Mouse (Mus musculus) CH12.LX (cell line): Measurements from ENCODE around the gene Zswim5. TPM values are rescaled to one million over a fixed set of nuclear protein-coding genes. Genes with fewer than 3 reads are reported as not detected.
A peak's percentile ranks its signal among the peaks of the same experiment; 100 is the strongest.

ENCODE experiments used
- DNase-seq: peaks from one replicate; pipeline ENCODE4 v3.0.0-alpha.2; 2013; ENCODE audit errors: extremely low read depth
- H3K27ac ChIP-seq: 2 replicates; pipeline ENCODE4 v1.5.1; 2012; ENCODE audit warnings: low read depth, mild to moderate bottlenecking, control low read depth, moderate library complexity; ENCODE audit not compliant: insufficient read depth
- H3K27me3 ChIP-seq: replicated peaks from 2 replicates; pipeline ENCODE3; 2012; ENCODE audit warnings: inconsistent platforms
- H3K36me3 ChIP-seq, 2 experiments: replicated peaks in 1 of 2; 2 replicates each; pipeline versions ENCODE3 to v1.6.1; 2012; ENCODE audit warnings: inconsistent platforms in 1 of 2, low read length in 1 of 2, mild to moderate bottlenecking in 1 of 2, mixed read lengths in 1 of 2, moderate library complexity in 1 of 2; ENCODE audit not compliant: control insufficient read depth in 1 of 2, insufficient read depth in 1 of 2
- H3K4me1 ChIP-seq, 2 experiments: 2 replicates each; pipeline ENCODE4 v1.6.1; 2012; ENCODE audit warnings: inconsistent platforms in 1 of 2, moderate library complexity in 1 of 2; ENCODE audit not compliant: insufficient read depth in 2 of 2, control insufficient read depth in 1 of 2
- H3K4me2 ChIP-seq: 2 replicates; pipeline ENCODE4 v1.6.1; 2012; ENCODE audit warnings: low read depth, mild to moderate bottlenecking, control low read depth; ENCODE audit not compliant: poor library complexity, insufficient read depth, severe bottlenecking
- H3K4me3 ChIP-seq, 3 experiments: fragments of 150-350 bp in 1 of 3; sonication (generic) in 1 of 3; replicated peaks in 1 of 3; 2 replicates each; pipeline versions ENCODE3 to v1.5.1; 2011 to 2012; ENCODE audit warnings: low read depth in 2 of 3, low read length in 2 of 3, mild to moderate bottlenecking in 2 of 3, moderate library complexity in 2 of 3, control low read depth in 1 of 3, improper control_type of control experiment in 1 of 3, inconsistent platforms in 1 of 3, mixed read lengths in 1 of 3; ENCODE audit not compliant: poor library complexity in 1 of 3
- H3K79me2 ChIP-seq: replicated peaks from 2 replicates; pipeline ENCODE4 v1.6.1; 2012; ENCODE audit warnings: mild to moderate bottlenecking, moderate library complexity; ENCODE audit not compliant: control insufficient read depth, poor library complexity, insufficient read depth, severe bottlenecking; ENCODE audit errors: extremely low read depth
- H3K9ac ChIP-seq: 2 replicates; pipeline ENCODE4 v1.6.1; 2012; ENCODE audit warnings: low read depth, mild to moderate bottlenecking, control low read depth, moderate library complexity; ENCODE audit not compliant: insufficient read depth
- H3K9me3 ChIP-seq: replicated peaks from 2 replicates; pipeline ENCODE3; 2012; ENCODE audit warnings: low read length, inconsistent platforms, mixed read lengths
- CHD2 ChIP-seq: IDR thresholded peaks from 2 replicates; pipeline ENCODE4 v1.6.1; 2011; ENCODE audit warnings: low read length, improper control_type of control experiment
- CTCF ChIP-seq, 2 experiments: IDR thresholded peaks in 1 of 2; conservative IDR thresholded peaks in 1 of 2; 2 replicates each; pipeline ENCODE4 v1.5.1; 2011 to 2012; ENCODE audit warnings: low read depth in 2 of 2, low read length in 2 of 2, improper control_type of control experiment in 1 of 2, inconsistent platforms in 1 of 2, mild to moderate bottlenecking in 1 of 2, moderate library complexity in 1 of 2
- ELF1 ChIP-seq: IDR thresholded peaks from 2 replicates; pipeline ENCODE4 v1.6.1; 2014; ENCODE audit warnings: low read depth, mild to moderate bottlenecking, inconsistent platforms, low read length, improper control_type of control experiment
- ETS1 ChIP-seq: conservative IDR thresholded peaks from 2 replicates; pipeline ENCODE4 v1.6.1; 2012; ENCODE audit warnings: low read depth, mild to moderate bottlenecking, inconsistent platforms, low read length, improper control_type of control experiment, moderate library complexity
- GABPA ChIP-seq: IDR thresholded peaks from 2 replicates; pipeline ENCODE4 v1.6.1; 2012; ENCODE audit warnings: low read depth, low read length, improper control_type of control experiment, inconsistent platforms; ENCODE audit not compliant: insufficient replicate concordance
- HCFC1 ChIP-seq: IDR thresholded peaks from 2 replicates; pipeline ENCODE4 v1.6.1; 2012; ENCODE audit warnings: low read depth, mild to moderate bottlenecking, inconsistent platforms, low read length, improper control_type of control experiment
- IRF4 ChIP-seq: IDR thresholded peaks from 2 replicates; pipeline ENCODE4 v1.6.1; 2014; ENCODE audit warnings: low read depth, mild to moderate bottlenecking, inconsistent platforms, low read length, improper control_type of control experiment
- JUN ChIP-seq: IDR thresholded peaks from 2 replicates; pipeline ENCODE4 v1.6.1; 2011; ENCODE audit warnings: low read depth, mild to moderate bottlenecking, low read length, improper control_type of control experiment, moderate library complexity; ENCODE audit not compliant: insufficient read depth
- JUND ChIP-seq: conservative IDR thresholded peaks from 2 replicates; pipeline ENCODE4 v1.6.1; 2011; ENCODE audit warnings: low read depth, low read length, improper control_type of control experiment
- MAFK ChIP-seq: IDR thresholded peaks from 2 replicates; pipeline ENCODE4 v1.6.1; 2011; ENCODE audit warnings: low read length, improper control_type of control experiment; ENCODE audit not compliant: insufficient replicate concordance
- MAZ ChIP-seq: IDR thresholded peaks from 2 replicates; pipeline ENCODE4 v1.6.1; 2012; ENCODE audit warnings: low read depth, mild to moderate bottlenecking, inconsistent platforms, low read length, improper control_type of control experiment, moderate library complexity
- MEF2A ChIP-seq: IDR thresholded peaks from 2 replicates; pipeline ENCODE4 v1.6.1; 2014; ENCODE audit warnings: low read depth, mild to moderate bottlenecking, inconsistent platforms, low read length, improper control_type of control experiment, borderline replicate concordance
- MYC ChIP-seq: IDR thresholded peaks from 2 replicates; pipeline ENCODE4 v1.6.1; 2011; ENCODE audit warnings: low read depth, mild to moderate bottlenecking, improper control_type of control experiment, low read length
- NELFE ChIP-seq: IDR thresholded peaks from 2 replicates; pipeline ENCODE4 v1.6.1; 2011; ENCODE audit warnings: low read depth, low read length, improper control_type of control experiment
- NRF1 ChIP-seq: IDR thresholded peaks from 2 replicates; pipeline ENCODE4 v1.6.1; 2014; ENCODE audit warnings: low read depth, mild to moderate bottlenecking, inconsistent platforms, low read length, improper control_type of control experiment, moderate library complexity
- PAX5 ChIP-seq: IDR thresholded peaks from 2 replicates; pipeline ENCODE4 v1.6.1; 2012; ENCODE audit warnings: low read length, inconsistent platforms, mixed read lengths
- POLR2A ChIP-seq: IDR thresholded peaks from 2 replicates; pipeline ENCODE4 v1.6.1; 2011; ENCODE audit warnings: low read depth, mild to moderate bottlenecking, improper control_type of control experiment, low read length
- POLR2AphosphoS2 ChIP-seq: IDR thresholded peaks from 2 replicates; pipeline ENCODE4 v1.6.1; 2011; ENCODE audit warnings: low read depth, low read length, improper control_type of control experiment
- RAD21 ChIP-seq: IDR thresholded peaks from 2 replicates; pipeline ENCODE4 v1.6.1; 2011; ENCODE audit warnings: low read depth, mild to moderate bottlenecking, low read length, improper control_type of control experiment, moderate library complexity
- SMC3 ChIP-seq: IDR thresholded peaks from 2 replicates; pipeline ENCODE4 v1.6.1; 2011; ENCODE audit warnings: low read depth, low read length, improper control_type of control experiment
- TCF12 ChIP-seq: IDR thresholded peaks from 2 replicates; pipeline ENCODE4 v1.6.1; 2014; ENCODE audit warnings: low read depth, mild to moderate bottlenecking, inconsistent platforms, low read length, improper control_type of control experiment
- UBTF ChIP-seq: IDR thresholded peaks from 2 replicates; pipeline ENCODE4 v1.6.1; 2012; ENCODE audit warnings: low read depth, mild to moderate bottlenecking, inconsistent platforms, low read length, improper control_type of control experiment, moderate library complexity
- USF2 ChIP-seq: conservative IDR thresholded peaks from 2 replicates; pipeline ENCODE4 v1.6.1; 2011; ENCODE audit warnings: low read depth, low read length, improper control_type of control experiment
- ZC3H11A ChIP-seq: IDR thresholded peaks from 2 replicates; pipeline ENCODE4 v1.6.1; 2012; ENCODE audit warnings: low read depth, mild to moderate bottlenecking, inconsistent platforms, low read length, improper control_type of control experiment
- ZKSCAN1 ChIP-seq: IDR thresholded peaks from 2 replicates; pipeline ENCODE4 v1.6.1; 2012; ENCODE audit warnings: low read depth, inconsistent platforms, low read length, improper control_type of control experiment, borderline replicate concordance
- ZMIZ1 ChIP-seq: IDR thresholded peaks from 2 replicates; pipeline ENCODE4 v1.6.1; 2012; ENCODE audit warnings: low read depth, mild to moderate bottlenecking, inconsistent platforms, low read length, improper control_type of control experiment
- ZNF384 ChIP-seq: IDR thresholded peaks from 2 replicates; pipeline ENCODE4 v1.6.1; 2012; ENCODE audit warnings: low read depth, low read length, improper control_type of control experiment, inconsistent platforms
- dilution Hi-C: fragments of 300-500 bp; cut with MboI; formaldehyde crosslinking; loops from 2 replicates; pipeline ENCODE4 v1.14.3; 2020; ENCODE audit warnings: low sequenced_read_pairs; ENCODE audit not compliant: extremely low pct_unique_long_range_greater_than_20kb, extremely low pct_ligation_motif_present
- in situ Hi-C: fragments of 300-500 bp; cut with MboI; formaldehyde crosslinking; loops from 3 replicates; pipeline ENCODE4 v1.14.3; 2019; ENCODE audit warnings: low sequenced_read_pairs, low pct_ligation_motif_present, low pct_unique_long_range_greater_than_20kb, mixed read lengths
- polyA plus RNA-seq: library from polyadenylated mRNA; unstranded; fragments of >175 nt; gene quantifications from 2 replicates; pipeline ENCODE4 v1.2.1, GENCODE M21; 2012; ENCODE audit warnings: low read depth; ENCODE audit not compliant: insufficient read length
- total RNA-seq, 2 experiments: library from RNA; depleted of rRNA; stranded (reverse); fragments of 300-350 nt in 1 of 2; fragments of >200 nt in 1 of 2; gene quantifications; 2 replicates each; pipeline ENCODE4 v1.2.3; 2012 to 2014

Zswim5 gene
- total and polyA plus RNA-seq, 3 experiments, result 1.1 to 1.2 (median 1.2) TPM

DNA sequence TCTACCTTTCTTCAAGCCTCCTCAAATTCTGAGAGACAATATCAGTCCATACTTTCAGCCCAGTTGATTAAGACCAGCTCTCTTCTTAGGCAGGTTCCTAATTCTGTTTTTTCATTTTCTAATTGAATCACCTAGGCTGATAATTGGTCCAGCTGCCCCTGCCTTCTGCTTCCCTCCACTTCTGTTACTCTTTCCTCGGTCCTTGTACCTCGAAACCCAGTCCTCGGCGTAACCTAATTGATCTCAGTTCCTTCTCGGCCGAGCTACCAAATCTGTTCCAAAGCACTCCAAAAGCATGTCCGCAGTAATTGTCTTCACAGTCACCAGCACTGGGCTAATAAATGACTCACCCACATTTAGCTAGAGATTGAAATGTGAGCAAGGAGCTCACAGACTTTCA lies 77.8 kb downstream of the Zswim5 start:
- Histone ChIP-seq H3K27ac (no peak overlapping the region), H3K9me3 (no peaks in the 10 kb centered on the region), H3K36me3 (no peaks in the 10 kb centered on the region), H3K4me3 (no peak overlapping the region), H3K79me2 (no peaks in the 10 kb centered on the region), H3K4me2 (no peak overlapping the region), H3K27me3 (no peaks in the 10 kb centered on the region), H3K4me1 (peaks cover 2 to 11% of the 10 kb centered on the region in 2 experiments; a peak in 3 of 4 replicates), H3K9ac (no peak overlapping the region)
- dilution Hi-C loops, result no loop called here
- in situ Hi-C loops, result no loop called here
- no peak for DNase-seq
- TF ChIP-seq GABPA (no peak), MEF2A (no peak), JUN (no peak), TCF12 (no peak), NELFE (no peak), MYC (no peak), ZC3H11A (no peak)

DNA sequence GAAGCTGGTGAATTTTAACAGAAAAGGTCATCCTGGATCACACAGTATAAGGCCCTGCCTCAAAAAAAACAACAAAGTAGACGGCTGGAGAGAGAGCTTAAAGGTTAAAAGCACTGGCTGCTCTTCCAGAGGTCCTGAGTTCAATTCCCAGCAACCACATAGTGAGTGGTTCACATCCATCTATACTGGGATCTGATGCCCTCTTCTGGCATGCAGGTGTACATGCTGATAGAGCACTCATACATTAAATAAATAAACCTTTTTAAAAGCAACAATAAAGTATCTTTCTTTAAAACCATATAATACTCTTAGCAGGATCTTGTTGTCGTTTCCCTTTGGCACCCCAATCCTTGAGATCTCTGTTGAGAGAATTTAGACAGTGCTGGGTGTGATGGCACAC lies 99.3 kb downstream of the Zswim5 start:
- no peak overlapping the region for H3K27ac ChIP-seq
- H3K27me3 ChIP-seq, result no peaks in the 10 kb centered on the region
- H3K4me2 ChIP-seq, result no peak overlapping the region
- no peaks in the 10 kb centered on the region for H3K4me1 ChIP-seq
- TF ChIP-seq GABPA, result no peak
- peak; percentile 24 for TF ChIP-seq RAD21
- no peak for TF ChIP-seq POLR2AphosphoS2
- TF ChIP-seq PAX5, result no peak
- TF ChIP-seq ZKSCAN1, result no peak
- no peak for TF ChIP-seq JUND
- TF ChIP-seq ZMIZ1, result no peak
- no peak for TF ChIP-seq NRF1
- no peak for TF ChIP-seq ZNF384
- TF ChIP-seq USF2, result no peak
- no peak for TF ChIP-seq MEF2A
- TF ChIP-seq ELF1, result no peak
- no peak for TF ChIP-seq TCF12
- TF ChIP-seq HCFC1, result no peak
- TF ChIP-seq UBTF, result no peak
- no peak for TF ChIP-seq IRF4
- TF ChIP-seq CHD2, result no peak
- TF ChIP-seq JUN, result no peak
- peak in 1 of 2 experiments; percentile 44; a peak in 2 of 4 replicates for TF ChIP-seq CTCF (conservative IDR thresholded peaks at IDR 0.05 in 1 of 2, IDR thresholded peaks at IDR 0.05 in 1 of 2; ENCODE audit: low read depth in 2 of 2, low read length in 2 of 2)
- no peak for TF ChIP-seq ETS1
- TF ChIP-seq MAFK, result no peak
- TF ChIP-seq MAZ, result no peak
- no peak for TF ChIP-seq POLR2A
- TF ChIP-seq SMC3, result peak; percentile 25
- TF ChIP-seq NELFE, result no peak
- no peak overlapping the region for H3K4me3 ChIP-seq
- H3K36me3 ChIP-seq, result peaks cover 0 to 2% of the 10 kb centered on the region in 2 experiments
- in situ Hi-C loops, result no loop called here
- no peaks in the 10 kb centered on the region for H3K9me3 ChIP-seq
- H3K9ac ChIP-seq, result no peak overlapping the region
- dilution Hi-C loops, result no loop called here
- H3K79me2 ChIP-seq, result no peaks in the 10 kb centered on the region
- no peak for DNase-seq
